Mouse (Mus musculus): ENCODE data around the gene Pabpc1l. TPM values are rescaled to one million over a fixed set of nuclear protein-coding genes. Genes with fewer than 3 reads are reported as not detected.

The Pabpc1l gene
- polyA plus RNA-seq, 1 experiment from 2014 or later: 2.4 TPM

DNA sequence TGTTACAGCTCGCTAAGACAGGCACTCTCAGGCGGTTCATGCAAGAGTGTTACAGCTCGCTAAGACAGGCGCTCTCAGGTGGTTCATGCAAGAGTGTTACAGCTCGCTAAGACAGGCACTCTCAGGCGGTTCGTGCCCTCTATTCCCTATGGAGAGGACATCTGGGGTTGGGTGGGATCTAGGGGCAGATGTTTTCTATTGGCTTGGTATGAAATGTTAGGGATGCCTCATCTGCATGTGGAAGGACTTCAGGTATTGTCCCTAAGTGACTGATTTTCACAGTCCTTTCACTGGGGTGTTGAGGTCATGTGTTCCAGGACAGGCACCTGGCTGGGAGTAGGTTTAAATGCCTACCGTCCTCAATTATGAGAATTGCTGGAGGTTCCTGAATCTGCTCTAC is 17.7 kb upstream of the Pabpc1l start:
- H3K36me3 ChIP-seq: peaks cover 23% of the 10 kb centered on the region
- H3K27me3 ChIP-seq: no peaks in the 10 kb centered on the region
- no peak for ATAC-seq (replicated peaks; ENCODE audit: low FRiP score)
- H3K4me1 ChIP-seq: peaks cover 28% of the 10 kb centered on the region
- no peak overlapping the region for H3K9ac ChIP-seq
- H3K27ac ChIP-seq: no peak overlapping the region
- H3K4me2 ChIP-seq: no peak overlapping the region
- 96% methylated on average over 8 of the region's 8 CpGs for WGBS
- H3K4me3 ChIP-seq (replicated peaks): no peak overlapping the region
- no peaks in the 10 kb centered on the region for H3K9me3 ChIP-seq (replicated peaks)

DNA sequence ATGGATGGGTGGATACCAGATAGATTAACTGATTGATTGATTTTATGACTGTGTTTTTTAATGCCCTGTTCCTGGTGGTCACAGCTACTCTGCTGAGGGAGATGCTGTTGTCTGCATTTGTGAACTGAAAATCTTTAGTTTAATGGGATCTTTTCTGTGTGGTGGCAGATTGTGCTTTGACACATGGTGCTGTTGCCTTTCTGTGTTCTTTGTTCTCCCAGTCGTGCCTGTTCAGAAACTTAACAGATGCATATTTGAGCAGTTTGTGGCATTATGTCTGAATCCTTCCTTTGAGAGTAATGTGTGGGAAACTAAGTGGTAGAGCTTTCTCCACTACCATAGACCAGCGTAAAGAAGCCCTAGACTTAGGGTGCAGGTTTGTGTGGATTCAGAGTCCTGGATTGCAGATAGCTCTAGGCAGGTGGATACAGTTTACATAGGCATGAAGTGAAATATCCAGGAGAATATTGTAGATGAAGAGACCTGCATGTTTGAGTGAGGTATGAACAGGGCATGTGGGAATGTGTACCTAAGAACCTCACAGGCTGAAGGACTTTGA is 17.2 kb upstream of the Pabpc1l start:
- H3K4me1 ChIP-seq: peaks cover 27% of the 10 kb centered on the region
- no peaks in the 10 kb centered on the region for H3K27me3 ChIP-seq
- no peak overlapping the region for H3K27ac ChIP-seq
- H3K9ac ChIP-seq: no peak overlapping the region
- no peak overlapping the region for H3K4me2 ChIP-seq
- no peak overlapping the region for H3K4me3 ChIP-seq (replicated peaks)
- WGBS: 74% methylated on average over 2 of the region's 2 CpGs
- ATAC-seq (replicated peaks; ENCODE audit: low FRiP score): no peak
- peaks cover 28% of the 10 kb centered on the region for H3K36me3 ChIP-seq
- H3K9me3 ChIP-seq (replicated peaks): no peaks in the 10 kb centered on the region

DNA sequence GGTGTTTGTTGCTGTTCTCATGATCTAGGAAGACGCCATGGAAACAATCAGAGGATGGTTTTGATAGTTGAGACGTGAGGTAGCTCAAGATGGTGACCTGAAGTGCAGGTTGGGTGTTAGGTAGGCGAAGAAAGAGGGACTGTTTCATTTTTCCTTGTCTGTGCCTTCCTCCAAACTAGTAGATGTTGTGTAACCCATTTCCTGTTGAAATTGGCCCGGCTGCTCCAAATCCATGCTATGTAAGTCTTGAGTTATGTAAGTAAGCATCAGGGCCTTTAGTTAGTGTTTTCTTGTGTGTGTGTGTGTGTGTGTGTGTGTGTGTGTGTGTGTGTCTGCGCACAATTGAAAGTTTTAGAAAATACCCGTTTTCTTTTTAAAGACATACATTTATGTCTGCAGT is 16.0 kb upstream of the Pabpc1l start:
- Histone ChIP-seq H3K4me2 (no peak overlapping the region), H3K27me3 (no peaks in the 10 kb centered on the region), H3K4me3 (replicated peaks) (no peak overlapping the region), H3K4me1 (peaks cover 23% of the 10 kb centered on the region), H3K27ac (no peak overlapping the region), H3K9ac (no peak overlapping the region), H3K36me3 (peaks cover 39% of the 10 kb centered on the region), H3K9me3 (replicated peaks) (no peaks in the 10 kb centered on the region)
- 90% methylated on average over 6 of the region's 6 CpGs for WGBS
- ATAC-seq (replicated peaks; ENCODE audit: low FRiP score): no peak

GRCm38 (mm10) chr2:164010496-164010895 is 14.8 kb upstream of the Pabpc1l start:
- Histone ChIP-seq H3K36me3 (peaks cover 48% of the 10 kb centered on the region), H3K4me1 (peaks cover 17% of the 10 kb centered on the region)
- no peak for ATAC-seq (replicated peaks; ENCODE audit: low FRiP score)

DNA sequence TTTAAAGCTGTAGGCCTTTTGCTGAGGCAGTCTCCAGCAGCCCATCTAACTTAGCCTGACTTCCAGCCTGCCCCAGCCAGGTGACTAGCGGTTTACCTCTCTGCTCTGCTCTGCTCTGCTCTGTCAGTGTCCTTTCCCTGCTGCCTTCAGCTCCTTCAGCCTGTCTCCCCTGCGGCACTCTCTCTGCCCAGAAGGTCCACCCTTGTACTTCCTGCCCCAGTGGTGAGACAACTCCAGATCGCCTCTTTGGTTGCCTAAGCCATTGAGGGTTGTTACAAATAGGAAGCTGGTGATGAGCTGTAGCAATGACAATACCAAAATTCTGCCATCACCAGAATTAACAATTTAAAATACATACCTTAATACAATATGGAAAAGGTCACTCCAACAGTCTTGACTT is 14.3 kb upstream of the Pabpc1l start:
- WGBS: 87% methylated on average over 3 of the region's 3 CpGs
- H3K9me3 ChIP-seq (replicated peaks): no peaks in the 10 kb centered on the region
- no peak for ATAC-seq (replicated peaks; ENCODE audit: low FRiP score)

More at GRCm38 (mm10) chr2:164010496-164010895, 14.8 kb upstream of the Pabpc1l start:
- no peak overlapping the region for H3K4me2 ChIP-seq
- no peaks in the 10 kb centered on the region for H3K27me3 ChIP-seq
- no peak overlapping the region for H3K4me3 ChIP-seq (replicated peaks)
- WGBS: 84% methylated on average over 5 of the region's 5 CpGs
- H3K9ac ChIP-seq: no peak overlapping the region
- H3K27ac ChIP-seq: no peak overlapping the region
- no peaks in the 10 kb centered on the region for H3K9me3 ChIP-seq (replicated peaks)

GRCm38 (mm10) chr2:164015304-164015703 is 9.9 kb upstream of the Pabpc1l start:
- no peak overlapping the region for H3K9ac ChIP-seq
- no peaks in the 10 kb centered on the region for H3K27me3 ChIP-seq
- no peak for ATAC-seq (replicated peaks; ENCODE audit: low FRiP score)
- H3K4me1 ChIP-seq: no peaks in the 10 kb centered on the region
- H3K4me3 ChIP-seq (replicated peaks): no peak overlapping the region
- no peaks in the 10 kb centered on the region for H3K9me3 ChIP-seq (replicated peaks)
- no peak overlapping the region for H3K4me2 ChIP-seq
- H3K36me3 ChIP-seq: peaks cover 95% of the 10 kb centered on the region
- no peak overlapping the region for H3K27ac ChIP-seq
- 95% methylated on average over 16 of the region's 16 CpGs for WGBS

More for the DNA sequence above, 14.3 kb upstream of the Pabpc1l start:
- no peak overlapping the region for H3K9ac ChIP-seq
- no peaks in the 10 kb centered on the region for H3K27me3 ChIP-seq
- no peak overlapping the region for H3K4me3 ChIP-seq (replicated peaks)
- H3K36me3 ChIP-seq: peaks cover 52% of the 10 kb centered on the region
- H3K27ac ChIP-seq: no peak overlapping the region
- no peak overlapping the region for H3K4me2 ChIP-seq
- peaks cover 14% of the 10 kb centered on the region for H3K4me1 ChIP-seq

- H3K9me3 ChIP-seq (replicated peaks): no peaks in the 10 kb centered on the region
- no peak overlapping the region for H3K27ac ChIP-seq
- H3K4me3 ChIP-seq (replicated peaks): no peak overlapping the region
- H3K4me2 ChIP-seq: no peak overlapping the region
- no peaks in the 10 kb centered on the region for H3K27me3 ChIP-seq
- 93% methylated on average over 3 of the region's 3 CpGs for WGBS
- peaks cover 63% of the 10 kb centered on the region for H3K36me3 ChIP-seq
- no peaks in the 10 kb centered on the region for H3K4me1 ChIP-seq
- no peak overlapping the region for H3K9ac ChIP-seq
- no peak for ATAC-seq (replicated peaks; ENCODE audit: low FRiP score)
Observed at GRCm38 (mm10) chr2:164018910-164019309, 6.3 kb upstream of the Pabpc1l start.

GRCm38 (mm10) chr2:164019943-164020342 is 5.3 kb upstream of the Pabpc1l start:
- 72% methylated on average over 4 of the region's 4 CpGs for WGBS
- ATAC-seq (replicated peaks; ENCODE audit: low FRiP score): no peak
- no peak overlapping the region for H3K9ac ChIP-seq
- H3K4me1 ChIP-seq: no peaks in the 10 kb centered on the region
- peaks cover 53% of the 10 kb centered on the region for H3K36me3 ChIP-seq
- H3K4me2 ChIP-seq: no peak overlapping the region
- no peaks in the 10 kb centered on the region for H3K27me3 ChIP-seq
- no peaks in the 10 kb centered on the region for H3K9me3 ChIP-seq (replicated peaks)
- no peak overlapping the region for H3K4me3 ChIP-seq (replicated peaks)
- no peak overlapping the region for H3K27ac ChIP-seq

- Histone ChIP-seq H3K36me3 (peaks cover 31% of the 10 kb centered on the region), H3K27me3 (no peaks in the 10 kb centered on the region), H3K4me3 (replicated peaks) (no peak overlapping the region), H3K9ac (no peak overlapping the region), H3K4me1 (no peaks in the 10 kb centered on the region), H3K9me3 (replicated peaks) (no peaks in the 10 kb centered on the region), H3K27ac (no peak overlapping the region), H3K4me2 (no peak overlapping the region)
- ATAC-seq (replicated peaks; ENCODE audit: low FRiP score): no peak
- 50% methylated on average over 2 of the region's 2 CpGs for WGBS
Observed at GRCm38 (mm10) chr2:164022104-164022503, 3.1 kb upstream of the Pabpc1l start.

GRCm38 (mm10) chr2:164031147-164031546 is 5.9 kb downstream of the Pabpc1l start:
- H3K9me3 ChIP-seq (replicated peaks): no peaks in the 10 kb centered on the region; the same call in 1 of the 2 replicates
- H3K4me1 ChIP-seq: no peaks in the 10 kb centered on the region
- H3K4me3 ChIP-seq (replicated peaks): no peak overlapping the region
- no peaks in the 10 kb centered on the region for H3K36me3 ChIP-seq
- no peak overlapping the region for H3K9ac ChIP-seq
- H3K27ac ChIP-seq: no peak overlapping the region
- ATAC-seq (replicated peaks; ENCODE audit: low FRiP score): no peak
- no peaks in the 10 kb centered on the region for H3K27me3 ChIP-seq
- 59% methylated on average over 10 of the region's 10 CpGs for WGBS
- H3K4me2 ChIP-seq: no peak overlapping the region

GRCm38 (mm10) chr2:164032973-164033372 is 7.7 kb downstream of the Pabpc1l start:
- H3K27ac ChIP-seq: no peak overlapping the region
- H3K36me3 ChIP-seq: no peaks in the 10 kb centered on the region
- H3K4me2 ChIP-seq: no peak overlapping the region
- WGBS: 91% methylated on average over 3 of the region's 3 CpGs
- H3K27me3 ChIP-seq: no peaks in the 10 kb centered on the region
- no peak for ATAC-seq (replicated peaks; ENCODE audit: low FRiP score)
- H3K4me1 ChIP-seq: peaks cover 5% of the 10 kb centered on the region; the same call in 1 of the 2 replicates
- no peak overlapping the region for H3K4me3 ChIP-seq (replicated peaks)
- H3K9ac ChIP-seq: no peak overlapping the region
- H3K9me3 ChIP-seq (replicated peaks): no peaks in the 10 kb centered on the region; the same call in 1 of the 2 replicates

- Histone ChIP-seq H3K4me3 (replicated peaks) (no peak overlapping the region), H3K36me3 (no peaks in the 10 kb centered on the region), H3K4me2 (no peak overlapping the region), H3K9me3 (replicated peaks) (no peaks in the 10 kb centered on the region; the same call in 1 of the 2 replicates), H3K27me3 (no peaks in the 10 kb centered on the region), H3K4me1 (peaks cover 5% of the 10 kb centered on the region; the same call in 1 of the 2 replicates), H3K27ac (no peak overlapping the region), H3K9ac (no peak overlapping the region)
- peak; percentile 64 for ATAC-seq (replicated peaks; ENCODE audit: low FRiP score)
- WGBS: 50% methylated on average over 10 of the region's 10 CpGs
Observed at GRCm38 (mm10) chr2:164036520-164037019, 11.3 kb downstream of the Pabpc1l start.
